Mouse (Mus musculus) hindbrain, embryonic 15.5 days (tissue): ENCODE measurements around the gene Pan2. TPM values are rescaled to one million over a fixed set of nuclear protein-coding genes. Genes with fewer than 3 reads are reported as not detected.
A peak's percentile ranks its signal among the peaks of the same experiment; 100 is the strongest.
"Not testable (repeated sequence)": the region's sequence is repeated elsewhere in the genome, so short reads cannot be mapped to it uniquely, and the experiment has no call there.

Experiments used
- ATAC-seq: fragments of 200-750 bp; cut with Nextera tagmentation; 2 replicates; pipeline ENCODE4 v1.8.0; 2017; ENCODE audit warnings: low read depth, moderate number of reproducible peaks, moderate TSS enrichment; ENCODE audit not compliant: low FRiP score
- H3K27ac ChIP-seq: fragments of 300-500 bp; sonication (generic); replicated peaks from 2 replicates; pipeline ENCODE4 v1.5.1; 2015; ENCODE audit warnings: mild to moderate bottlenecking, inconsistent platforms
- H3K27me3 ChIP-seq: fragments of 300-500 bp; sonication (generic); 2 replicates; pipeline ENCODE4 v1.6.1; 2015; ENCODE audit warnings: control low read depth, inconsistent platforms
- H3K36me3 ChIP-seq: fragments of 300-500 bp; sonication (generic); 2 replicates; pipeline ENCODE4 v1.6.1; 2015; ENCODE audit warnings: control low read depth, inconsistent platforms
- H3K4me1 ChIP-seq: fragments of 300-500 bp; sonication (generic); replicated peaks from 2 replicates; pipeline ENCODE4 v1.6.1; 2015; ENCODE audit warnings: control low read depth, inconsistent platforms
- H3K4me2 ChIP-seq: fragments of 300-500 bp; sonication (generic); 2 replicates; pipeline ENCODE4 v1.6.1; 2015; ENCODE audit warnings: moderate library complexity, mild to moderate bottlenecking, inconsistent platforms
- H3K4me3 ChIP-seq: fragments of 300-500 bp; sonication (generic); 2 replicates; pipeline ENCODE4 v1.5.1; 2015; ENCODE audit warnings: mild to moderate bottlenecking, inconsistent platforms
- H3K9ac ChIP-seq: fragments of 300-500 bp; sonication (generic); 2 replicates; pipeline ENCODE4 v1.6.1; 2015; ENCODE audit warnings: inconsistent platforms
- H3K9me3 ChIP-seq: fragments of 300-500 bp; sonication (generic); 2 replicates; pipeline ENCODE4 v1.6.1; 2016; ENCODE audit warnings: control low read depth, inconsistent platforms
- WGBS: fragments of 180-500 bp; shearing (Covaris S2); methylation state at CpG from one replicate; pipeline ENCODE4 v1.1.7; 2015; 5-methylcytosine and 5-hydroxymethylcytosine counted together
- polyA plus RNA-seq: library from polyadenylated mRNA; unstranded; fragments of >200 nt; fragmentation: Nextera tagmentation; extraction: Ambion mirVana; gene quantifications from 2 replicates; pipeline ENCODE4 v1.2.1, GENCODE M21; 2015

The Pan2 gene
- polyA plus RNA-seq, 1 experiment from 2014 or later: 21.4 TPM

- WGBS: under 1% methylated on average over 40 of the region's 40 CpGs
- H3K4me1 ChIP-seq: peaks cover 21% of the 10 kb centered on the region
- peak within 1 kb of the TSS; percentile 86 for H3K4me3 ChIP-seq
- peak within 1 kb of the TSS; percentile 70 for H3K4me2 ChIP-seq
- H3K27ac ChIP-seq: peak within 1 kb of the TSS; percentile 96
- no peaks in the 10 kb centered on the region for H3K27me3 ChIP-seq
- peaks cover 56% of the 10 kb centered on the region for H3K36me3 ChIP-seq
- ATAC-seq: peak; percentile 97
- H3K9ac ChIP-seq: peak within 1 kb of the TSS; percentile 97
- H3K9me3 ChIP-seq: no peaks in the 10 kb centered on the region
Measured at GRCm38 (mm10) chr10:128322141-128323108, 19.3 kb downstream of the Pan2 start, which contains the start of gene Cnpy2. TSS of gene Cnpy2 (plus strand) at chr10:128322459.

DNA sequence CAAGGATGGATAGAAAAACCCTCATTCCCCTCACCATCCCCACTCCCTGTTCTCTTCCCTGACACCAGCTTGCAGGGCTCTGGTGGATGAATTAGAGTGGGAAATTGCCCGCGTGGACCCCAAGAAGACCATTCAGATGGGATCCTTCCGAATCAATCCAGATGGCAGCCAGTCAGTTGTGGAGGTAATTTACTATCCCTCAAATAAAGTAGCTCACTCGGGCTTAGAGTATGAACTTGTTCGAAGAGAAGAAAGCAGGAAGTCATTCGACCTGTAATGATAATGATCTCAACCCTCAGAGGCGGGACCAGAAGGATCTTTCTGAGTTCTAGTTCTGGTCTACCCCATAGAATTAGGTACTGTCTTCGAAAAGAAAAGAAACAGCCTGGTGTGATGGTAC, 20.4 kb downstream of the Pan2 start:
- Histone ChIP-seq H3K27me3 (no peaks in the 10 kb centered on the region), H3K9ac (peak overlapping the region; percentile 97), H3K4me1 (peaks cover 21% of the 10 kb centered on the region), H3K27ac (peak overlapping the region; percentile 96; the same call in 1 of the 2 replicates), H3K36me3 (peaks cover 52% of the 10 kb centered on the region), H3K4me2 (peak overlapping the region; percentile 70), H3K4me3 (peak overlapping the region; percentile 86), H3K9me3 (no peaks in the 10 kb centered on the region)
- ATAC-seq: no peak
- WGBS: 85% methylated on average over 8 of the region's 8 CpGs

GRCm38 (mm10) chr10:128326825-128327224, 23.7 kb downstream of the Pan2 start:
- Histone ChIP-seq H3K4me1 (peaks cover 16% of the 10 kb centered on the region), H3K4me3 (no peak overlapping the region), H3K27ac (no peak overlapping the region), H3K27me3 (no peaks in the 10 kb centered on the region), H3K9ac (no peak overlapping the region), H3K9me3 (no peaks in the 10 kb centered on the region), H3K4me2 (no peak overlapping the region), H3K36me3 (peaks cover 37% of the 10 kb centered on the region)
- WGBS: 95% methylated on average over 8 of the region's 8 CpGs
- ATAC-seq: no peak

DNA sequence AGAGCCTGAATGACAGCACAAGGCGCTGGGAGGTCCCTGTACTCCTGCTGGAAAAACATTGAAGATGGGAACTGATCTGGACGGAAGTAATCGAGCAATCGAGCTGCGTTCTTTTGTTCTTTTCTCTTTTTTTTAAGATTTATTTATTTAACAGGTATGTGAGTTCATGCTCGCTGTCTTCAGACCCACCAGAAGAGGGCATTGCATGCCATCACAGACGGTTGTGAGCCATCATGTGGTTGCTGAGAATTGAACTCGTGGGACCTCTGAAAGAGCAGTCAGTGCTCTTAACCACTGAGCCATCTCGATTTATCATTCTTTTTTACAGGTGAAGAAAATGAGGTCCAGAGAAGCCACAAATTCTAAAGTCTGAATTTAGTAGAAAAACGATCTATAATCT, 24.5 kb downstream of the Pan2 start:
- peaks cover 15% of the 10 kb centered on the region for H3K4me1 ChIP-seq
- H3K4me3 ChIP-seq: no peak overlapping the region
- ATAC-seq: no peak
- H3K9ac ChIP-seq: no peak overlapping the region
- no peak overlapping the region for H3K27ac ChIP-seq
- WGBS: 83% methylated on average over 10 of the region's 10 CpGs
- no peak overlapping the region for H3K4me2 ChIP-seq
- no peaks in the 10 kb centered on the region for H3K27me3 ChIP-seq
- peaks cover 37% of the 10 kb centered on the region for H3K36me3 ChIP-seq
- H3K9me3 ChIP-seq: no peaks in the 10 kb centered on the region

- WGBS: 77% methylated on average over 6 of the region's 6 CpGs
- H3K9ac ChIP-seq, ATAC-seq, H3K27me3 ChIP-seq, H3K9me3 ChIP-seq, H3K4me2 ChIP-seq, H3K4me3 ChIP-seq, H3K27ac ChIP-seq, H3K4me1 ChIP-seq: not testable (repeated sequence)
- peaks cover 11% of the 10 kb centered on the region for H3K36me3 ChIP-seq
Measured at GRCm38 (mm10) chr10:128332358-128333249, 29.5 kb downstream of the Pan2 start.

- H3K36me3 ChIP-seq: no peaks in the 10 kb centered on the region
- no peak overlapping the region for H3K4me3 ChIP-seq
- H3K9me3 ChIP-seq: no peaks in the 10 kb centered on the region
- H3K27me3 ChIP-seq: no peaks in the 10 kb centered on the region
- no peak overlapping the region for H3K27ac ChIP-seq
- no peak overlapping the region for H3K4me2 ChIP-seq
- H3K4me1 ChIP-seq: peaks cover 31% of the 10 kb centered on the region
- WGBS: 3% methylated on average over 4 of the region's 4 CpGs
- ATAC-seq: no peak
- H3K9ac ChIP-seq: no peak overlapping the region
Measured at GRCm38 (mm10) chr10:128335582-128335981, 32.4 kb downstream of the Pan2 start.

- H3K4me3 ChIP-seq: no peak overlapping the region
- no peak overlapping the region for H3K9ac ChIP-seq
- H3K9me3 ChIP-seq: no peaks in the 10 kb centered on the region
- no peaks in the 10 kb centered on the region for H3K27me3 ChIP-seq
- no peak overlapping the region for H3K4me2 ChIP-seq
- no peak overlapping the region for H3K27ac ChIP-seq
- no peak for ATAC-seq
- H3K36me3 ChIP-seq: no peaks in the 10 kb centered on the region
- peaks cover 31% of the 10 kb centered on the region for H3K4me1 ChIP-seq
- 97% methylated on average over 3 of the region's 3 CpGs for WGBS
Measured at GRCm38 (mm10) chr10:128336195-128336594, 33.1 kb downstream of the Pan2 start.

DNA sequence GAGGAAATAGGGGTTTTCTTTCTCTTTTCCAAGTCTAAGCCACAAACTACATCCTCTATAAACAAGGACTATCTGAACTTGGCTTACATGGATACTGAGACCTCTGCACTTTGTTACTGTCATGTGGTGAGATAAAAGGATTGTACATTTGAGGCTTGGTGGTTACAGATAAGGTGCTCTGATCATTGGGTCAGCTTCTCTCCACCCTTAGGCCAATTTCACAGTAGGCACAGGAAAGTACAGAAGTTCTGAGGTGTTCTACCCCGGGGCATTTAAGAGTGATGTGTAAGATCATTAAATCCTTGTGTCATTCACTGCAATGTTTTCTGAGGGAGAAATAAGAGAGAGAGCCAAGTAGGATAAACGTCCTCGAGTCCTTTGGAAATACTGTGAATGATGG, 33.5 kb downstream of the Pan2 start:
- Histone ChIP-seq H3K4me1 (peaks cover 31% of the 10 kb centered on the region), H3K4me3 (peak overlapping the region; percentile 100), H3K27me3 (no peaks in the 10 kb centered on the region), H3K27ac (peak overlapping the region; percentile 98; the same call in 1 of the 2 replicates), H3K9ac (no peak overlapping the region), H3K4me2 (peak overlapping the region; percentile 93), H3K36me3 (no peaks in the 10 kb centered on the region), H3K9me3 (no peaks in the 10 kb centered on the region)
- ATAC-seq: no peak
- 86% methylated on average over 3 of the region's 3 CpGs for WGBS

DNA sequence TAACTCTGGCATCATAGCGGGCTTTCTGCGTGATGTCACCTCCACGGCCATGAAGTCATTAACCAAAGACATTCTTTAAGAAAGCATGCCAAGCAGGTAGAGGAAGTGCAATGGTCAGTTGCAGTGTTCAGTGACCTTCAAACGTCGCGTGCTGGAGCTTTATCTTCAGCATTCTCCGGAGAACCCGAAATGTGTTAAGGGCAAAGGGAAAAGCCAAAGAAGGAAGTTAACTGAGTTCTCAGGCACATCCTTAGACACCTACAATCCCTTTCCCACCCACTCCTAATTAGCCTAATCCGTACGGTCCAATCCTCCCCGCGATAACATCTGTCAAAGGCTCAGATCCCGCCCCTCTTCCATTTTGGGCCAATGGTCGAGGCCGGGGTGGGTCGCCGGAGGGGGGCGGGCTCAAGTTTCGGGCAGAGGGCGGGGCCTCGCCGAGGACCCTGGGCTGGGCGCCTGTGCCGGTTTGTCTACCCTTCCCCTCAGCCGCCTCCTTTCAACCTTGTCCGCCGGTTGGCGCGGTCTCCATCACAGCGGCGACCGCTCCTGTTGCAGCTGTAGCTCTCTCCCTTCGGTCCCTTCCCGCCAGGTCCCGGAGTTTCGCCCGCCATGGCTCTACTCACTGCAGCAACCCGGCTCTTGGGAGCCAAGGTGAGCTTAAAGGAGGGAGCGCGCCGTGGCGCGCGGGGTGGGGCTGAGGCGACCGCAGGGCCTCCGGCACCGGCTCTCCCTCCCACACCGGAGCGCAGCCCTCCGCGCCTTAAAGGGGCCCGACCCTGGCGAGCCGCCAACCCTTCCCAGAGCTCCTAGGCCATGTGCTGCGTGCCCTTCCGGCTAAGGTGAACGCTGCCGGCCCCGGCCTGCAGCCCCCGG, 34.4 kb downstream of the Pan2 start, which contains the start of gene Cs:
TSS of gene Cs (plus strand) at position 429 of the 876 bp plus-strand sequence.
- 1% methylated on average over 61 of the region's 61 CpGs for WGBS
- H3K9me3 ChIP-seq: no peaks in the 10 kb centered on the region
- peaks cover 31% of the 10 kb centered on the region for H3K4me1 ChIP-seq
- peak; percentile 99 for ATAC-seq
- peak within 1 kb of the TSS; percentile 98 for H3K27ac ChIP-seq
- H3K36me3 ChIP-seq: no peaks in the 10 kb centered on the region
- no peaks in the 10 kb centered on the region for H3K27me3 ChIP-seq
- peak within 1 kb of the TSS; percentile 100 for H3K4me3 ChIP-seq
- peak within 1 kb of the TSS; percentile 93 for H3K4me2 ChIP-seq
- peak within 1 kb of the TSS; percentile 99 for H3K9ac ChIP-seq

DNA sequence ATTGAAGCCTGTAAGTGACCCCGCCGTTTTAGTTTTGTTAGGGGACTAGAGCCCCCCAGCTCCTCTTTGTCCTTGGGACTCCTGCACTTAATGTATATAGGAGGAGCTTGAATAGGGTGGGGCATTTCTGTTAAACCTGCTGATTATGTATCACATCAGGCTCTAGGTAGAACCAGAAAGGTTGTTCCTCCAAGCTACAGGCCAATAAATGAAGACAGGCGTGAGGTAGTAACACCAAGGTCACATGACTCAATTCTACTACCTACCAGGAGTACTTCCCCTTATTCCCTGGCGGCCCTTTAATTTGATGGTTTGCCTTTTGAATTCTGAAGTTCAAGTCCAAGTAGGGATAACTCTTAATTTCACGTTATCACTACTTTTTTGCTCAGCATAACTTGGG, 35.3 kb downstream of the Pan2 start:
- Histone ChIP-seq H3K9me3 (no peaks in the 10 kb centered on the region), H3K4me1 (peaks cover 33% of the 10 kb centered on the region), H3K4me3 (peak overlapping the region; percentile 100), H3K27ac (peak overlapping the region; percentile 98), H3K27me3 (no peaks in the 10 kb centered on the region), H3K36me3 (no peaks in the 10 kb centered on the region), H3K4me2 (peak overlapping the region; percentile 93), H3K9ac (peak overlapping the region; percentile 99)
- WGBS: 30% methylated on average over 5 of the region's 5 CpGs
- no peak for ATAC-seq

GRCm38 (mm10) chr10:128338948-128339347, 35.8 kb downstream of the Pan2 start:
- WGBS: 60% methylated on average over 2 of the region's 2 CpGs
- no peak overlapping the region for H3K27ac ChIP-seq
- H3K4me1 ChIP-seq: peaks cover 35% of the 10 kb centered on the region
- H3K27me3 ChIP-seq: no peaks in the 10 kb centered on the region
- ATAC-seq: no peak
- H3K4me2 ChIP-seq: peak overlapping the region; percentile 93
- H3K9me3 ChIP-seq: no peaks in the 10 kb centered on the region
- H3K9ac ChIP-seq: peak overlapping the region; percentile 99
- peak overlapping the region; percentile 100 for H3K4me3 ChIP-seq
- no peaks in the 10 kb centered on the region for H3K36me3 ChIP-seq
